Mouse (Mus musculus): ENCODE measurements around the gene Arhgef28. TPM values are rescaled to one million over a fixed set of nuclear protein-coding genes. Genes with fewer than 3 reads are reported as not detected.
A peak's percentile ranks its signal among the peaks of the same experiment; 100 is the strongest.

Gene Arhgef28
- total RNA-seq, 4 experiments from 2014 or later = 76.5 to 97.9 (median 94.2) TPM

DNA sequence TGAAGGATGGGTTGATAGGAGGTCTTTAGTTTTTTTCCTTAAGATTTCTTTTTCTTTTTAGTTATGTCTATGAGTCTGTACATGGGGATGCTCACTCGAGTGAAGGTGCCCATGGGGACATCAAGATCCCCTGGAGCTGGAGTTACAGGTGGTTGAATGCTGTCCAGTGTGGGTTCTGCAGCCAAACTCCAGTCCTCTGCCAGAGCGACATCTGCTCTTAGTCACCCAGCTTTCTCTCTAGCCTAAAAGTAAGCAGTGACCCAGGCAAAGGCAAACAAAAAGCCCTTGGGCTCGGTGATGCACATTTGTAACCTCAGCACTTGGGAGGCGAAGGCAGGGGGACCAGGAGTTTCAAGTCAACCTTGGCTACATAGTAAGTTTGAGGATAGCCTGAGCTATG, 232.3 kb downstream of the Arhgef28 start:
- no peak for DNase-seq (ENCODE audit: low spot score in 2 of 2)

DNA sequence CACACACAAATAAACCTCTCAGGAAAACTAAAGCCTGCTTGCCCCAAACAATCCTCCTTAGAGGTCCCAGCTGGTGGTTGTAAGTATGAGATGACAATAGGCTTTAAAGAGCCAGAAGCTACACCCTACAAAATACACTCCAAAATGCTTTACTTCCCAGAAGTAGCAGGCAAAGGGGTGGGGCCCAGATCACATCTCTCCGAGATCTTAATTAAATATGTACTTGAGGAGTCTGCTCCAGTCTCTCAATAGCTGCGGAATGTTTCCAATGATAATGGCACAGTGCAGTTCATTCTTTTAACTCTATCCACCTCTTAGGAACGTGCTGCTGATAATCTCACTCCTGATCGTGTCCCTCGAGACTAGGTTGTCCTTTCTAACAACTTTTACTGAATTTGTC, 240.2 kb downstream of the Arhgef28 start:
- no peak for DNase-seq (ENCODE audit: low spot score in 2 of 2)

DNA sequence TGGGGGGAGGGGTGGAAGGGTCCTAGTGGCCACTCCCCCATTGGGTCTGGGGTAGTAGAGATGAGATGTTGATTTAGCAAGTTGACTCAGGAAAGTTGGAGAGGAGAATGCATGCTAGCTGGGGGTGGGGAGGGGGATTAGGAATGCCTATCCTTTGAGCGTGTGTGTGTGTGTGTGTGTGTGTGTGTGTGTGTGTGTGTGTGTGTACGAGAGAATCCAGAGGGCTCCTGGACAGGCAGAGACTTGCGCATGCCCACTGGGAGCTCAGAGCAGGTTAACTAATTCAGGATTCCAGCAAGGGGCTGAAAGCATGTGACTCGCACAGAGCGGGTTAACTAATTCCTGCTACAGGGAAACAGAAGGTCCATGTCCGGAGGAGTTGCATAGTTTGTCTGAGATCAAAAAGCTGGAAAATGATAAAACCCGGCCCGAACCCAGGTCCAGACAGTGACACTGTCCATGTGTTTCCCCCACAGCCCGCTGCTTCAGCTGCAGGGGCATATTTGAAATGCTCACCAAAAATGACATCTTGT, 241.3 kb downstream of the Arhgef28 start:
- DNase-seq (ENCODE audit: low spot score in 2 of 2) = no peak

DNA sequence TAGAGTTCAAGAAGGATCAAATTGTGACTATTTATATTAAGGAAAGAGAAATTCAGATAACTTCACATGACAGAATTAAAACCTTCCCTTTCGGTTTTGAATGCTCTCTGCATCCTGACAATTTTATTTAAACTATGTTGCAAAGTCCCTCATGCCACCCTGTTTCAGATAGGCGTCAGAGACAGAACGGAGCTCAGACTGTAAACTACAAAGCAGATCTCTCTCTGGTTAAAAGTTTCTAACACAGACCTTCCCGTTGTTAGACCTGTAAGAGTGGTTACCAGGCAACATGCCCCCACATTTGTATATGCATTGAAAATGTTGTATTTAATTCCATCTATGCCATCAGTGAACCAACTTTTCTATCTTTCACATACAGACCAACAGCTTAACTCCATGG, 246.1 kb downstream of the Arhgef28 start:
- no peak for DNase-seq (ENCODE audit: low spot score in 2 of 2)

DNA sequence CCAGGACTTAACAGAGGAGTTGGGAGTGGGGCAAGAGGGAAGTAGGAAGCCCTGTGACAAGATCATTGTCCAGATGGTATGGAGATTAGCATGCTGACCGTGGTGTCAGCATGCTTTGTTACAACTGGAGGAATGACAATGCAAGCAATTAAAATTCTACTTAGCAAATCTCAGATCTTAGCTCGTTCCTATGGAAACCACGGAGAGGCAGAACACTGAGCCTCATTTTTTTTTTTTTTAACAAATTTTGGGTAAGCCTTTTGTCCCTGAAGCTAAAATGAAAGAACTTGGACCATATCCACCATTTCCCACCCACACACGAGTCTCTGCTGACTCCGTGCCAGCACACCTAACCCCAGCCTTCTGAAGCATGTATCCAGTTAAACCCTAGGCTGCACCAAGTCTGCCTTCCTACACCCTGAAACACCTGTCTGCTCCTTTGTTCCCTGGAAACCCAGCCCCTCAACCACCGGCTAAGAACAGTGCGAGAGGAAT, 246.8 kb downstream of the Arhgef28 start:
- DNase-seq (ENCODE audit: low spot score in 2 of 2) = no peak

DNA sequence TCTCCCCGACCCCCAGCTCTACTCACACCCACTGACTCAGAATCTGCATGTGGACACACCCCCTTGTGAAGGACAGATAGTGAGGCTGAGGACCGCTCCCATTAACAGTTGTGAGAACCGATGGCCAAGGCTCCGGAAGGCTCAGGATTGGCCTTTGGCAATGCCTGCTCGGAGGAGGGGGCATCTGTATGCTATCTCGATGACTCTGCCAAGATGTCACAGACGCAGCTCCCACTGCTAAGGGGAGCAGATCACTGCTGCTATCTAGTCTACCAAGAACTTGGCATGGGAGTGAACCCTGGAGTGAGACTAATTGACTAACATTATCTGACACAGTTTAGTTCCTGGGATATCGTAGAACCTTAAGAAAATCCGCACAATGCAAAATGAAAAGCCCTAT, 250.5 kb downstream of the Arhgef28 start:
- no peak for DNase-seq (ENCODE audit: low spot score in 2 of 2)

DNA sequence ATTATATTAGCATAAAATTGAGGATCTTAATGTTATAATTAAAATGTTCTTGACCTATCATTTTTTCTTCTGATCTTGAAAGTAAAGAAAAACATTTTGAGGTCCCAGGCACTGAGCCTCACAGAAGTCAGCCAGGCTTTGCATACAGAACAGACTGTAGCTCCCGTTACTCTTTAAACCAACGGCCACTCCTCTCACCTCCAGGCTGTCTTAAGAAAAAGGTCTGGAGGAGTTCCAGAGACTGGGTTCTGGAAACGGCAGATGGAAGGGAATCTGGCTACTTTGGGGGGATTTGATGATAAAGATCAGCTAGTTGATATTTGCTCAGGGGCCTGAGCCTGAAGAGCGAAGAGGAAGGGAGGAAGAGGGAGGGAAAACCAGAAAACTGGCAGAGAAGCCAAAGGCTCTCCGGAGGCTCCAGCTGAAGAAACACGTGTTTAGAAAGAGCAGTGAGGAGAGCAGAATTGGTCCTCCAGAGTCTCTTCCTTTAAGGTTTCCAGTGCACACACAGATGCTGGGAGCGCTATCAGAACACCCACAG, 251.2 kb downstream of the Arhgef28 start:
- DNase-seq (ENCODE audit: low spot score in 2 of 2) = no peak

DNA sequence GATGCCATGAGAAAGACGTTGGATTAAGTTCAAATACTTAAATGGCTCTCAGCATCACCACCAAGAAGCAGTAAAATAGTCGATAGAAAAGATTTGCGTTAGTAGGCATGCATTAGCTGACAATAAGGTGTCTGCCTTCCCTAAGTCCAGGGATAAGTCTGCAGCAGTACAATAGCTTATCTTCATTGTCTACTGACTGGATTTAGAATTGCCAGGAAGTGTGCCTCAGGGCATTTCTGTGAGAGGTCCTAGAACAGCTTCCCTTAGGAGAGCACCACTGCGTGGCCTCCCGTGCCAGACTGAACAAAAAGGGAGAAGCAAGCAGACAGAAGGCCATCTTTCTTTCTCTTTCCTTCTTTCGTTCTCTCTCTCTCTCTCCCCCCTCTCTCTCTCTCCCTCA, 252.2 kb downstream of the Arhgef28 start:
- DNase-seq (ENCODE audit: low spot score in 2 of 2) = no peak

DNA sequence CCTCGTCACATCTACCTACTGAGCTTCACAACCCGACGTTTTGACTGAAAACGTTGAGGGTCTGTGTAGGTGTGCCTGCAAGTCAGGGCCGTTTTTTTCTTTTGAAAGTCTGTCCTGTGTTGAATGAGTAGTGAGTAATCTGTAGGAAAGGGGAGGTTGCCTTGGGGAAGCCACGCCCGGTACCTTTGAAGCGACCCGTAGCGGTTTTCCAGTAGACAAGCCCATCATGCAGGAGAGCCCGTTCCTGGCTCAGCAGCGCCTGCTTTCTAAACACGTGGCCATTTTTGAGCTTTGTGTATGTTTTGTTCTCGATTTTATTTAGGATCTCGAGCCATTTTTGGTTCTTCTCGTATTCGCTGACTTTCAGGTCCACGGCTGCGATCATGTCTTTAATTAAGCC, 252.7 kb downstream of the Arhgef28 start:
- DNase-seq (ENCODE audit: low spot score in 2 of 2) = no peak

DNA sequence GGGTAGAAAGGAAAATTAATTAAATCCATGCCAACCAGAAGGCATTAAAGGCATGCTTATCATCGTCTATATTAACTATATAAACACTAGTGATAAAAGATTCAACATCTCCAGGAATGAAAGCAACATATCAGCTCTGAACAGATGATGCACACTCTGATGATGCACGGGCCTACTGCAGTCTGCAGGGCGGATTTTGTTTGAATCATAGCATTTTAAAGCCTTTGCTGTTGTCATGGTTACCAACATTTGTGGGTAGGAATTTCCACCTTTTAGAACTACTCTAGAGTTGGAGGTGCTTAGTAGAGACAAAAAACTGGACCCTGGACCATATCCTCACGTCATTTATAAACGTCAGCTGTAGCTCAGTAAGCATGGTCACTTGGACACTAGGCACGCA, 257.4 kb downstream of the Arhgef28 start:
- no peak for DNase-seq (ENCODE audit: low spot score in 2 of 2)

DNA sequence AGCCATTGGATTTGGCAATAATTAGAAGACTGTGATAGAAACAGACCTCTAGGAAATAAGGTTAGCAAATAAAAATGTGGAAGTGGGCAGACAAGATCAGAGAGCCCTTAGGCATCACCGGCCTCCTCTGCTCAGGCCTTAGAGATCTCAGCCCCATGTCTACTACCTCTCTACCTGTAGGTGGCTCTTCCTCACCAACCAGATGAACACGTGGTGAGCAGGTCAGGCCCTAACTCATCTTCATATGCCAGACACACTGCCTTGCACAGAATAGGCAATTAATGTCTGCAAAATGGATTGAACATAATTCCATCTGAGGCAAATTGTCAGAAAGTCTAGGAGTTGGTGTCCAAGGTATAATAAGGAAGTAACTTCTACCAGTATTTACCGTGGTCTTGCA, 258.6 kb downstream of the Arhgef28 start:
- DNase-seq (ENCODE audit: low spot score in 2 of 2) = no peak

DNA sequence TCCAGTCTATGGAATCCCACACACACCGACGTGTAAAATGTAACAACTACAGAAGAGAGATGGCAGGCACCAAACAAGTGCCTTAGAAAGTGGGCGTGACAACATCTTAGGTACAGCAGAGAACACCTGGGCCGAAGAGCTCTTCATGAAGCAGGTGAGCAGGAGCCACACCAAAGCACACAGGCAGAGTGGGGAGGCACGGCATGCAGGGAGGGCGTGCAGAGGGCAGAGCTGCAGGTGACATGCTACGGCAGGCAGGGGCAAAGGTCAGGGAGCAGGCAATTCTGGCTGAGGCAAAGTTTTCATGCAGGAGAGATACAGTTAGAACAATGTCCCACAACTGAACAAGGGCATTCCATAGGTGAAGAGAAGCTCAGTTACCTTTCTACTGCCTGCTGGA, 259.8 kb downstream of the Arhgef28 start:
- DNase-seq (ENCODE audit: low spot score in 2 of 2) = no peak

DNA sequence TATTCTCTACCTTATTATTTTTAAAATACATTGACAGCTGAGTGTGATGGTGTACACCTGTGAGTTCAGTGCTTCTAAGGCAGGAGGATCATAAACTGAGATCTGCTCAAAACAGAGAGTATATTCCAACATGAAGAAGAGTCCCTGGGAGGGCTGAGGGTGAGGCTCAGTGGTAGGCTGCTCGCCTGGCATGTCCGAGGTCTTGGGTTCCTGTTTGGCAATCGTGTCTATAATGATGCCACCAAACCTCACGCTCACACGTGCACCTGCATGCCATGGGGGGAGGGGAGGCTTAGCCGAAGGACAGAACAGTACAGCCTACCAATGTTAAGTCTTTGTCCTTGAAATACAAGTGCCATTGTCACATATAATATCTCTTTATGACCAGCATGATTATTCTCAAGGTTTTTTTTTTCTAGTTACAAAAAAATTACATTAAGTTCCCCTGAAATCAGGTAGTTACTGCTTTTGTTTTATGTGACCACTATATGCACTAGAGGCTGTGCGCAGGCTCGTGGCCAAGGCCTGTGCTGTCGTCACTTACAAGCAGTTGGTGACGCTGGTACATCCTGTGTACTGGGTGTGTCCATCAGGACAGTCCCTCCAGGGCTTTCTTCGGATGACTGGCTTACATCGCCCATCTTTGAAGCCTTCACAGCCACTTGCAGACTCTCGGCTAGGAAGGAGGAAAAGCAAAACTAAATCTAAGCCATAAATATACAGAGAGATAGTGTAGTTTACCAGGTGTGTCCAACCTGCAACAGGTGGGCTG, 264.1 kb downstream of the Arhgef28 start:
- DNase-seq (ENCODE audit: low spot score in 2 of 2) = no peak

DNA sequence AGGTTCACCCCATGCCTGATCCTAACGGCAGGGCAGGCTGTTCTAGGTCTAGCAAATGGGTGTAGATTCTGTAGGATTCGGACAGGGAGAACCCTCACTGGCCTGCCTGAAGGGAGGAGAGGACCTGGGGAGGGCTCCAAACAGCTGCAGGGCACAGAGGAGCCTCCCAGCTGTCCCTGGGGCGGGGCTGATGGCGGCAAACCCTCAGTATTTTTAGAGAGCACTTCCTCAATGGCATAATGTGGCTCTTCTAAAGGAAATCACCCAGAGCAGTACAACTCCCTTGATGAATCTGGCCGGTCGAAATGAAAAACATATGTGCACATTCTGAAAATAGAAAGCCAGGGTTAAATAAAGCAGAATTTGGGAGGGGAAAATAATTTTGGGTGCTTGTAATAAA, 265.1 kb downstream of the Arhgef28 start:
- no peak for DNase-seq (ENCODE audit: low spot score in 2 of 2)

DNA sequence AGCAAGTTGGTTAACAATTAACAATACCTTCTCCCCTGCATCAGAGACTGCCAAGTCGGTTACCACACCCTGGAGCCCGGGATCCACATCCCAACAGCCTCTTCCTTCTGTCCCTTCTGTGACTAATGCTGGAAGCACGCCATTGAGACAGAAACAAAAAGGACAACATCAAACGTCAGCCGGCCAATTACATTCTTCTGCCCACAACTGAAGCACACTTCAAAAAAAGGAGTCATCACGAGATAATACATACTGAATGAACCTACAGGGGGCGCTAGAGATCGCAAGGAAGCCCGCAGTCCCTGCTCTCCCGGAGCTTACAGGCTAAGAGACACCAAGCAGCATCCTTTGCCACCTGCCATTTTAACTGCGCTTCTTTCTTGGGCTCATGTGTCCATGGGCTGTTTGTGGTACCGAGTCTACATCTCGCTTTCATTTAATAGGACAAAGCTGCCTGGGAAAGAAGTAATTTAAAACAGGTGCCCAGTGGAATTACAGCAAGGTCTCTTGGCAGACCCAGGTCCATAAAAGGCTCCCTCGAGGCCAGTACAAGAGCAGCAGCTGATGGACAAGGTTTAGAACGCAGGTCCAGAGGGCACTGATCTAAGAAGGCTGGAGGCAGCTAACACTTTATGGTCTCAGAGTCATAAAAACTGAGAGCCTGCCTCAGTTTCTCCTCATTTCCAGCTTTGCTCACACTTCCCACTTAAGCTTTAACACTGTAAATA, 266.6 kb downstream of the Arhgef28 start:
- DNase-seq (ENCODE audit: low spot score in 2 of 2) = no peak

DNA sequence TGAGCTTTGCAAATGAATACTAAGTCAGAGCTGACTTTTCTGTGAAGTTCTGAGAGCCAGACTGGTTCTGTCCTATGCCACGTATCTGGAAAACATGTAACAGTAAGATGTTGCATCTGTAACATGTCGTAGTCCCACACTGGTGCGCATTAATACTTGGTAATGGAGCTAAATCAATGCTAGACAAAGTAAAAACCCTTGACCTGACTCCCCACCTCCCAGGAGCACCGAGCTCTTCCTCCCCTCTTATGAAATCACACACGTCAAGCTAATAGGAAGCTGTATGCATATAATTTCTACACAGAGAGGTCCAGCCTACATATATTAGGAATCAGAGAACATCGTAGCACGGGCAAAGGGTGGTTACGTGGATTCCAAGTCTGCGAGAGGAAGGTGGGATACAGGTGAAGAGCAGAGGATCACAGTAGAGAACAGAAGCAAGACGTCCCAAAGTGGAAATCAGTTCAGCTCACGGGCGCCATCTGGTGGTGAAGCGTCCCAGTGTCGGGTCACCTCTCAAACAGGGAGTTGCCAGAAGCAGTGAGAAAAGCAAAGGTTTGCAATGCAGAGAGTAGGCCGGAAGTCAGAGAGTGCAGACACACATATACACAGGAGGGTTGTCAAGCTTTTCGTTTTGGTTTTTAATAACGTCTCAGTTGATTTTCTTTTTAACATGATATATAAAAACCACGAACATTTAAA, 267.5 kb downstream of the Arhgef28 start:
- peak; percentile 72 to 93 for DNase-seq (ENCODE audit: low spot score in 2 of 2)

DNA sequence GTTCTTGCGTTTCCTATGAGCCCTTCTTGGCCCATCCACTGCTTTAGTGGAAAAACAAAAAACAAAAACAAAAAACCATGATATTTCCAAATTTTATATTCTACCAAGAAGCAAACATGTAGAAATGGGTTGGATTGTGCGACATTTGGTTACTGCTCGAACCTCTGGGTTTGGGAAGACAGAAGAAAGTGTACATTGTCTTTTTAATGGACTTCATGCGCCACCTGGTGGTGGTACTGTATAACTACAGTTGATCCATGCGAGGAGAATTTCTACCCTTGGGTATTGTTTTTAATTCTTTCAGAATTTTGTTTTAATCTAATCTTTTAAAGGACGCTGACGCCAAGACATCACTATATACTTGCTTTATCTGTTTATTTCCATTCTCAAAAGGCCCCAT, 268.3 kb downstream of the Arhgef28 start:
- DNase-seq (ENCODE audit: low spot score in 2 of 2) = no peak

DNA sequence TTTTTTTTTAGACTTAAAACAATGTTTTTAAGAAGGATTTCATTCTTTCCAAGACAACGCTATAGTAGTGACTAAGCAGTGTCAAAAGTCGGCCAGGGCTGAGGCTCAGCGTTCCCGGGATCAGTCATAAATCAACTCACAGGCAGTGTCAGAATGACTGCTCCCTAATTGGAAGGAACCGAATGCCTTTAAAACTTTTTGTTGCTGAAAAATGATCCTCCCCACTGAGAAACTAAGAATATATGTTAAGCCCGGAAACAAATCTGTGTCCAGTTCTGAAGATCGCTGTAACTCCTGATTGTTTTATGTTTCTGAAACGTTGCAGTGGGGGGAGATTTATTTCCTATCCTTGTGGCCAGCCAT, 278.1 kb downstream of the Arhgef28 start:
- DNase-seq (ENCODE audit: low spot score in 2 of 2) = no peak

DNA sequence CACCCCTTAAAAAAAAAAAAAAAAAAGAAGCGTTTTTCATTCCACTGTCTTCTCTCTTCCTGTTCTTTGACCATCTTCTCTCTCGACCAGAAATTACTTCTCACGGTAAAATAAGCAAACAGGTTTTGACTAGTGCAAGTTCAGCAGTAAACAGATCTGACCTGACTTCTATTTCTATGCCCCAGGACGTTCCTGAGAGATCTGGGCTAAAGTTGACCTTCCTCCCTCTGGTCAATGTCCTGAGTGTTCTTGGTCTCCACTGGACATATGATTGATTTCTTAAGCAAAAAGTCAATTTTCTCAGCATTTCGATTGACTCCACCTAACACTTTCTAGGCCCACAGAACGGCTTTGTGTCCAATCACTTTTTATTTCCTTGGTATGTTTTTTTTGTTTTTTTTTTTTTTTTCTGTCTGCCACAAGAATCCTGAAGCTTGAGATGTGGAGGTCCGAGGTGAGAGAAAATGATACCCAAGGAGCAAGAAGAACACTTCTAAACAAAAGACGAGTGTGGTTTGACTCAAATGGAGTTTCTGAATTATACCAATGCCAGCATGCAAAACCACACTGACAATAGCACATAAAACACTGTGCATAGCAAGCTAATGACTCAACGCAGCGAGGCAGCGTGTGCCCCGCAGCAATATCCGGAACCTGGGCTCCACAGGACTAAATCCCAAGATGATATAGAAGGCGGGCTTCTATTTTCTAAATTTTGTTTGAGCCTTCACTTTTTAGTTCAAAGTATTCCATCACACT, 278.7 kb downstream of the Arhgef28 start:
- DNase-seq (ENCODE audit: low spot score in 2 of 2) = no peak

DNA sequence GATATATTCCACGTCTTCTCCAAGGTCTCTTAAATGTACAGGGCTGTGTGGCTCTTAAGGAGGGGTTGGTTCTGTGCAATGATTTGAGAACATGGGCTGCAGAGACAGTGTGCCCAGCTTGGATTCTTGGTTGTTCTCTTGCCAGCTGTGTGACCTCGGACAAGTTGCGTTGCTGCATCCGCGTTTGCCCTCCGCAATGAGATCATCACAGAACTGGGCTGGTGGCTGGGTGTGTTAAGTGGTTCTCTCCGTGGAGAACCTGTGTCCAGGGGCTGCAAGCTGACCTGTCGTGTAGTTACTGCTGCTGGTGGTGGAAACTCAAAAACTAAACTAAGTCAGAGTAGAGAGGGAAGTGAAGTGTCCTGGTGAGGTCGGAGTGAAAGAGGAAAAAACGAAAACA, 279.9 kb downstream of the Arhgef28 start:
- DNase-seq (ENCODE audit: low spot score in 2 of 2) = no peak

DNA sequence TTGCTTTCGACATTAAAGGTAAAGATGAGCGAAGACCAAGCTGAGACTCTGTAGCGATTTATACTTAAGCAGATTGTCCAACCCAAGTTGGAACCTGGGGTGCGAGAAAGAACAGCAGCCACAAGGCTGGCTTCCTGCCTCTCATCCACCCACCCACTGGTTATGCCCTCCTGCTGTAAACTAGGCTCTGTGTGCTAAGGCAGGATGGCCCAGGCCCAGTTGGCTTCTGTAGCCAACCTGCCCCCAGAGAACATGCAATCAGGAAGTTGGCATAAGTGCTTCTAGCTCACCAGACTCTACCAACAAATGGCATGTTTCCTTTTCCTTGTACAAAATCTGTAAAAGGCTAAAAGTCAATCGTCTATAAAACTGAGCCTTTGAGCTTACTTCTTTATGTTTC, 283.2 kb downstream of the Arhgef28 start:
- DNase-seq (ENCODE audit: low spot score in 2 of 2) = peak; percentile 64 to 73

Data from layer of hippocampus, adult 8-10 months (tissue).